Mouse (Mus musculus) left cerebral cortex, postnatal 36 days (tissue): ENCODE measurements around the gene Rbm6. TPM values are rescaled to one million over a fixed set of nuclear protein-coding genes. Genes with fewer than 3 reads are reported as not detected.

Source experiments
- total RNA-seq, 2 experiments: library from RNA; stranded (reverse); gene quantifications; 2 replicates each; pipeline ENCODE4 v1.2.3; 2021

Gene Rbm6
- total RNA-seq, 2 experiments from 2014 or later: 48.3 to 72.1 TPM

Other genes with a start within 250 kb of the Rbm6 start
- 100 to 1,000 TPM; 215 to 221 TPM for gene Gnai2, start 237.9 kb downstream of the Rbm6 start, total RNA-seq
- gene Slc38a3, start 203.7 kb downstream of the Rbm6 start, total RNA-seq: 10 to 100 TPM; 66.3 to 66.8 TPM
- 1 to 10 TPM in 1 of 2 experiments, under 1 TPM in 1; 0.41 to 1.2 TPM for gene Gnat1, start 193.5 kb downstream of the Rbm6 start, total RNA-seq
- 10 to 100 TPM; 16.6 to 17.2 TPM for gene Sema3f, start 162.8 kb downstream of the Rbm6 start, total RNA-seq
- gene Rbm5, start 102.2 kb downstream of the Rbm6 start, total RNA-seq: 100 to 1,000 TPM; 109 to 159 TPM
- 10 to 100 TPM; 23.9 to 27.1 TPM for gene Mon1a, start 14.9 kb upstream of the Rbm6 start, total RNA-seq
- 1 to 10 TPM in 1 of 2 experiments, under 1 TPM in 1; 0.81 to 2.6 TPM for gene Mst1r, start 33.6 kb upstream of the Rbm6 start, total RNA-seq
- gene Actl11, start 55.2 kb upstream of the Rbm6 start, total RNA-seq: not detected
- gene Camkv, start 62.4 kb upstream of the Rbm6 start, total RNA-seq: 100 to 1,000 TPM; 353 to 360 TPM
- gene Traip, start 76.9 kb upstream of the Rbm6 start, total RNA-seq: 10 to 100 TPM in 1 of 2 experiments, 1 to 10 TPM in 1; 7.8 to 16.5 TPM
- gene Uba7, start 102.3 kb upstream of the Rbm6 start, total RNA-seq: 1 to 10 TPM; 2.4 to 3.9 TPM
- not detected for gene Gm20661, start 109.8 kb upstream of the Rbm6 start, total RNA-seq
- 1 to 10 TPM; 4.4 to 4.9 TPM for gene Inka1, start 112.6 kb upstream of the Rbm6 start, total RNA-seq
- gene Cdhr4, start 119.3 kb upstream of the Rbm6 start, total RNA-seq: 1 to 10 TPM in 1 of 2 experiments, under 1 TPM in 1; 0.79 to 1.4 TPM
- gene Gm20662, start 123.1 kb upstream of the Rbm6 start, total RNA-seq: 1 to 10 TPM in 1 of 2 experiments, not detected in 1; 2.3 TPM
- 100 to 1,000 TPM; 196 to 205 TPM for gene Ip6k1, start 129.3 kb upstream of the Rbm6 start, total RNA-seq
- 10 to 100 TPM; 14.4 to 17.0 TPM for gene Gmppb, start 176.0 kb upstream of the Rbm6 start, total RNA-seq
- gene Amigo3, start 179.9 kb upstream of the Rbm6 start, total RNA-seq: 1 to 10 TPM; 1.7 to 1.8 TPM
- not detected for gene Mst1, start 207.2 kb upstream of the Rbm6 start, total RNA-seq
- gene Rnf123, start 210.1 kb upstream of the Rbm6 start, total RNA-seq: 100 to 1,000 TPM in 1 of 2 experiments, 10 to 100 TPM in 1; 77.6 to 107 TPM
- 10 to 100 TPM; 23.9 to 39.4 TPM for gene Apeh, start 221.4 kb upstream of the Rbm6 start, total RNA-seq